Mouse (Mus musculus) kidney, adult 2 months (tissue): Measurements from ENCODE around the gene Mbd5.

Experiments used
- CTCF ChIP-seq: fragments of 200-500 bp; conservative IDR thresholded peaks from 2 replicates; pipeline ENCODE4 v1.5.1; 2011; ENCODE audit warnings: low read depth, mild to moderate bottlenecking, control low read depth, low read length, moderate library complexity, mixed read lengths; ENCODE audit not compliant: insufficient read depth, insufficient read length
- POLR2A ChIP-seq: fragments of 200-500 bp; IDR thresholded peaks from one replicate; pipeline ENCODE4 v1.6.1; 2011; ENCODE audit warnings: low read depth, low read length, control low read depth

GRCm38 (mm10) chr2:49160232-49160947 is 211.1 kb downstream of the Mbd5 start:
- TF ChIP-seq CTCF (no peak), POLR2A (no peak)
